Mouse (Mus musculus): Measurements from ENCODE around the gene Gm3115. TPM values are rescaled to one million over a fixed set of nuclear protein-coding genes. Genes with fewer than 3 reads are reported as not detected.
"Not testable (repeated sequence)": the region's sequence is repeated elsewhere in the genome, so short reads cannot be mapped to it uniquely, and the experiment has no call there.

The Gm3115 gene
- not detected in 2 replicates for polyA plus RNA-seq (2012; ENCODE audit: insufficient read depth, insufficient read length, low replicate concordance, missing spikeins)

DNA sequence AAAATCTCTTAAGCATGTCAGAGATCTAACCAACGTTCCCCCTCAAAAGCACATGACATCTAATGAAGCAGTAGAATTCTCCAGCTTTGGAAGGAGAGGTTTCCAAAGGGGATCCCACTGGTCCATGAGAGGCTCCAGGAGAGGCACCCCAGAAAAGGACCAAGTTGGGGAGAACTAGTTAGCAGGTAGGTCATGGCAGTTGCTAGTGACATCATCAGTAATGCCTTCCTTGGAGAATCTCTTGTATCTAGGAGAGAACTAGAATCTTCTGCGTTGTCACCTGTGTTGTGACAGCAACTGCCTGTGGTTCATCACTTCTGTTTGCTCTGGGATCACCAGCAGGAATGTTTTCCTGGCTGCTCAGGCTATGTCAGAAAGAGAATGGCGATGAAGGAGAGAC, at the start of gene Gm3115:
Gene Gm3115, plus strand, starts transcription at position 301 of the 400 bp plus-strand sequence.
- not testable (repeated sequence) for H3K4me3 ChIP-seq (ENCODE audit: insufficient read depth, low read depth, low read length); H3K27ac ChIP-seq (ENCODE audit: insufficient read depth, low read depth, low read length)
- WGBS, result 68% methylated on average over 3 of the region's 3 CpGs

DNA sequence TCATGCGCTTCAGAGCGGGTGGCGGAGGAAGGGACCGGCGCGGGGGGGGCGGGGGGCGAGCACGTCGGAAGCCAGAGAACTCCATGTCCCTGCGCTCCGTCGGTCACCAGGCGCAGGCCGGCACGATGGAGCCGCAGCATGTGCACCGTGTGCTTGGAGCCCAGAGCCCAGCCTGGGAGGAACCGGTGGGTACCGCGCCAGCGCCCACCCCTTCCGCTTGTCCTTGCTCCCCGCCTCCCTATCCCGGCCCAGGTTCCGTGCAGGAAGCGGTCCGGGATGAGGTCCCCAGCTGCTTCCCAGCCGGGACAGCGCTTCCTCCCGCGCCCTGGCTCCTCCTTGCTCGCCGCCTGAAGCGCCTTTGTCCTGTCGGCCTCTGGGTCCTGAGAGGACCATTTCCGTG, 26.5 kb downstream of the Gm3115 start, which contains the start of gene Gm8108:
Gene Gm8108, plus strand, starts transcription at position 101 of the 400 bp plus-strand sequence.
- H3K4me3 ChIP-seq (ENCODE audit: insufficient read depth, low read depth, low read length), result peak within 1 kb of the TSS; percentile 27
- WGBS, result 2% methylated on average over 36 of the region's 37 CpGs
- H3K4me1 ChIP-seq (ENCODE audit: control insufficient read depth, insufficient read depth, low read length); H3K27ac ChIP-seq (ENCODE audit: insufficient read depth, low read depth, low read length): not testable (repeated sequence)

More for the DNA sequence above, at the start of gene Gm3115:
- H3K4me1 ChIP-seq (ENCODE audit: control insufficient read depth, insufficient read depth, low read length), result not testable (repeated sequence)

DNA sequence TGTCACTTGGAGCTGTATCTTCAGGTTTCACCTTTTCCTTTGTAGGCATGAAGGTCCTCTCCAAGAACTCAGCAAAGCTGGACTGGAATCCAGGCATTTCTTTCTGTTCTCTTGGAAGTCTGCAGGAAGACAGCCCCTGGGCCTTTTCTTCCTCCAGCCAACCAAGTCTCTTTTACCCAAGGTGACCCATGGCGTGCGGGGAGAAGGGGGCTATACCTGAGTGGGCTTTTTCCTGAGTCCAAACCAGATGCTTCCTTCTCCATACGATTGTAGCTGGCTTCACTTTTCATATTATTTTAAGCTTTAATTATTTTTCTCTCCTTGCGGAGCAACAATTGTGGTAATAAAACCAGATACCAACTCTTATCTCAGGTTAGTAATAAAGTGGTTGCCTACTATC, 57.7 kb downstream of the Gm3115 start:
- H3K4me3 ChIP-seq (ENCODE audit: insufficient read depth, low read depth, low read length); H3K4me1 ChIP-seq (ENCODE audit: control insufficient read depth, insufficient read depth, low read length); H3K27ac ChIP-seq (ENCODE audit: insufficient read depth, low read depth, low read length): not testable (repeated sequence)
- WGBS, result 96% methylated on average over 4 of the region's 4 CpGs

Other genes starting within 250 kb of the Gm3115 start
- gene Gm3033, start 237.9 kb upstream of the Gm3115 start, polyA plus RNA-seq (2012; ENCODE audit: insufficient read depth, insufficient read length, low replicate concordance, missing spikeins), result not detected in 2 replicates
- gene Gm2916, start 199.9 kb upstream of the Gm3115 start, polyA plus RNA-seq (2012; ENCODE audit: insufficient read depth, insufficient read length, low replicate concordance, missing spikeins), result not detected in 2 replicates
- not detected in 2 replicates for gene Gm3029, start 152.4 kb upstream of the Gm3115 start, polyA plus RNA-seq (2012; ENCODE audit: insufficient read depth, insufficient read length, low replicate concordance, missing spikeins)
- gene Gm3095, start 120.6 kb upstream of the Gm3115 start, polyA plus RNA-seq (2012; ENCODE audit: insufficient read depth, insufficient read length, low replicate concordance, missing spikeins), result not detected in 2 replicates
- gene Gm3099, start 85.7 kb upstream of the Gm3115 start, polyA plus RNA-seq (2012; ENCODE audit: insufficient read depth, insufficient read length, low replicate concordance, missing spikeins), result not detected in 2 replicates
- not detected in 2 replicates for gene Gm5796, start 60.2 kb upstream of the Gm3115 start, polyA plus RNA-seq (2012; ENCODE audit: insufficient read depth, insufficient read length, low replicate concordance, missing spikeins)
- gene Gm8108, start 26.4 kb downstream of the Gm3115 start, polyA plus RNA-seq (2012; ENCODE audit: insufficient read depth, insufficient read length, low replicate concordance, missing spikeins), result not detected in 2 replicates
- gene Gm3127, start 80.9 kb downstream of the Gm3115 start, polyA plus RNA-seq (2012; ENCODE audit: insufficient read depth, insufficient read length, low replicate concordance, missing spikeins), result not detected in 2 replicates
- gene Gm2974, start 98.5 kb downstream of the Gm3115 start, polyA plus RNA-seq (2012; ENCODE audit: insufficient read depth, insufficient read length, low replicate concordance, missing spikeins), result not detected in 2 replicates
- gene Gm3138, start 165.5 kb downstream of the Gm3115 start, polyA plus RNA-seq (2012; ENCODE audit: insufficient read depth, insufficient read length, low replicate concordance, missing spikeins), result not detected in 2 replicates
- gene Gm3149, start 233.2 kb downstream of the Gm3115 start, polyA plus RNA-seq (2012; ENCODE audit: insufficient read depth, insufficient read length, low replicate concordance, missing spikeins), result not detected in 2 replicates

Measured in olfactory bulb, adult 2 months (tissue).